Mouse (Mus musculus) MEL (cell line): ENCODE data around the gene Bicd2. TPM values are rescaled to one million over a fixed set of nuclear protein-coding genes. Genes with fewer than 3 reads are reported as not detected.

Source experiments
- DNase-seq: peaks from one replicate; pipeline ENCODE4 v3.0.0; 2011; ENCODE audit warnings: low read depth, low spot score
- H3K27ac ChIP-seq: 2 replicates; pipeline ENCODE4 v1.5.1; 2012; ENCODE audit warnings: low read depth, mild to moderate bottlenecking, control low read depth, low read length, moderate library complexity; ENCODE audit not compliant: control insufficient read depth
- H3K27me3 ChIP-seq, 2 experiments: fragments of 150-350 bp in 1 of 2; sonication (generic) in 1 of 2; 2 replicates each; pipeline ENCODE4 v1.6.1; 2012; ENCODE audit warnings: low read length in 2 of 2, mild to moderate bottlenecking in 2 of 2, improper control_type of control experiment in 1 of 2, moderate library complexity in 1 of 2; ENCODE audit not compliant: insufficient read depth in 2 of 2, control insufficient read depth in 1 of 2
- H3K36me3 ChIP-seq, 2 experiments: 2 replicates each; pipeline ENCODE4 v1.6.1; 2012 to 2014; ENCODE audit warnings: low read length in 2 of 2, improper control_type of control experiment in 1 of 2, inconsistent platforms in 1 of 2, mild to moderate bottlenecking in 1 of 2; ENCODE audit not compliant: insufficient read depth in 2 of 2, control insufficient read depth in 1 of 2
- H3K4me1 ChIP-seq, 2 experiments: fragments of 150-350 bp in 1 of 2; sonication (generic) in 1 of 2; 2 replicates each; pipeline ENCODE4 v1.6.1; 2012; ENCODE audit warnings: low read length in 2 of 2, improper control_type of control experiment in 1 of 2, mild to moderate bottlenecking in 1 of 2; ENCODE audit not compliant: insufficient read depth in 2 of 2, control insufficient read depth in 1 of 2
- H3K4me3 ChIP-seq, 2 experiments: fragments of 150-350 bp in 1 of 2; sonication (generic) in 1 of 2; 2 replicates each; pipeline ENCODE4 v1.5.1; 2012; ENCODE audit warnings: low read depth in 2 of 2, low read length in 2 of 2, mild to moderate bottlenecking in 2 of 2, moderate library complexity in 2 of 2, control low read depth in 1 of 2, improper control_type of control experiment in 1 of 2; ENCODE audit not compliant: control insufficient read depth in 1 of 2, insufficient read depth in 1 of 2
- H3K79me2 ChIP-seq: 2 replicates; pipeline ENCODE4 v1.6.1; 2012; ENCODE audit warnings: mild to moderate bottlenecking, low read length, moderate library complexity; ENCODE audit not compliant: control insufficient read depth, poor library complexity, insufficient read depth
- H3K9ac ChIP-seq: 2 replicates; pipeline ENCODE4 v1.6.1; 2012; ENCODE audit warnings: low read depth, mild to moderate bottlenecking, control low read depth, low read length, moderate library complexity; ENCODE audit not compliant: control insufficient read depth, poor library complexity, severe bottlenecking
- H3K9me3 ChIP-seq: fragments of 150-350 bp; sonication (generic); replicated peaks from 2 replicates; pipeline ENCODE4 v1.6.1; 2012; ENCODE audit warnings: mild to moderate bottlenecking, low read length, improper control_type of control experiment, moderate library complexity; ENCODE audit not compliant: insufficient read depth
- BHLHE40 ChIP-seq: IDR thresholded peaks from 2 replicates; pipeline ENCODE4 v1.6.1; 2012; ENCODE audit warnings: low read depth, mild to moderate bottlenecking, inconsistent platforms, low read length, improper control_type of control experiment, borderline replicate concordance
- CHD1 ChIP-seq: IDR thresholded peaks from 2 replicates; pipeline ENCODE4 v1.6.1; 2012; ENCODE audit warnings: low read depth, mild to moderate bottlenecking, inconsistent platforms, low read length, improper control_type of control experiment
- CHD2 ChIP-seq: IDR thresholded peaks from 2 replicates; pipeline ENCODE4 v1.6.1; 2011; ENCODE audit warnings: low read length, improper control_type of control experiment
- CTCF ChIP-seq, 3 experiments: IDR thresholded peaks in 2 of 3; conservative IDR thresholded peaks in 1 of 3; 2 replicates each; pipeline ENCODE4 v1.5.1; 2011 to 2012; ENCODE audit warnings: low read length in 3 of 3, low read depth in 2 of 3, mild to moderate bottlenecking in 2 of 3, improper control_type of control experiment in 1 of 3, inconsistent platforms in 1 of 3, mixed read lengths in 1 of 3, moderate library complexity in 1 of 3; ENCODE audit not compliant: control insufficient read depth in 1 of 3, insufficient read depth in 1 of 3, poor library complexity in 1 of 3, severe bottlenecking in 1 of 3
- E2F4 ChIP-seq: IDR thresholded peaks from 2 replicates; pipeline ENCODE4 v1.6.1; 2011; ENCODE audit warnings: low read depth, low read length, improper control_type of control experiment, borderline replicate concordance
- ELF1 ChIP-seq: IDR thresholded peaks from 2 replicates; pipeline ENCODE4 v1.6.1; 2014; ENCODE audit warnings: low read depth, mild to moderate bottlenecking, inconsistent platforms, low read length, improper control_type of control experiment, moderate library complexity
- ETS1 ChIP-seq: IDR thresholded peaks from 2 replicates; pipeline ENCODE4 v1.6.1; 2012; ENCODE audit warnings: low read depth, mild to moderate bottlenecking, inconsistent platforms, low read length, improper control_type of control experiment, moderate library complexity
- GABPA ChIP-seq: IDR thresholded peaks from 2 replicates; pipeline ENCODE4 v1.6.1; 2012; ENCODE audit warnings: low read depth, mild to moderate bottlenecking, inconsistent platforms, low read length, improper control_type of control experiment, moderate library complexity
- HCFC1 ChIP-seq: IDR thresholded peaks from 2 replicates; pipeline ENCODE4 v1.6.1; 2012; ENCODE audit warnings: low read depth, mild to moderate bottlenecking, inconsistent platforms, low read length, improper control_type of control experiment, moderate library complexity
- JUND ChIP-seq: IDR thresholded peaks from 2 replicates; pipeline ENCODE4 v1.6.1; 2011; ENCODE audit warnings: low read depth, mild to moderate bottlenecking, improper control_type of control experiment, low read length
- MAX ChIP-seq: IDR thresholded peaks from 2 replicates; pipeline ENCODE4 v1.6.1; 2011; ENCODE audit warnings: low read length, improper control_type of control experiment
- MAZ ChIP-seq: IDR thresholded peaks from 2 replicates; pipeline ENCODE4 v1.6.1; 2012; ENCODE audit warnings: low read depth, mild to moderate bottlenecking, inconsistent platforms, low read length, improper control_type of control experiment
- MEF2A ChIP-seq: IDR thresholded peaks from 2 replicates; pipeline ENCODE4 v1.6.1; 2014; ENCODE audit warnings: low read depth, mild to moderate bottlenecking, inconsistent platforms, low read length, improper control_type of control experiment; ENCODE audit not compliant: poor library complexity, insufficient replicate concordance, severe bottlenecking; ENCODE audit errors: extremely low read depth
- MXI1 ChIP-seq: IDR thresholded peaks from 2 replicates; pipeline ENCODE4 v1.6.1; 2011; ENCODE audit warnings: mild to moderate bottlenecking, low read depth, low read length, improper control_type of control experiment
- MYB ChIP-seq: IDR thresholded peaks from 2 replicates; pipeline ENCODE4 v1.6.1; 2011; ENCODE audit warnings: mild to moderate bottlenecking, low read depth, low read length, improper control_type of control experiment
- MYC ChIP-seq: IDR thresholded peaks from 2 replicates; pipeline ENCODE4 v1.6.1; 2011; ENCODE audit warnings: low read depth, mild to moderate bottlenecking, low read length, improper control_type of control experiment, moderate library complexity
- NELFE ChIP-seq: IDR thresholded peaks from 2 replicates; pipeline ENCODE4 v1.6.1; 2011; ENCODE audit warnings: low read depth, low read length, improper control_type of control experiment
- NRF1 ChIP-seq: IDR thresholded peaks from 2 replicates; pipeline ENCODE4 v1.6.1; 2014; ENCODE audit warnings: low read depth, mild to moderate bottlenecking, inconsistent platforms, low read length, improper control_type of control experiment, moderate library complexity; ENCODE audit not compliant: poor library complexity, insufficient read depth, severe bottlenecking
- POLR2A ChIP-seq, 2 experiments: IDR thresholded peaks; 2 replicates each; pipeline ENCODE4 v1.6.1; 2011 to 2012; ENCODE audit warnings: low read length in 2 of 2, mild to moderate bottlenecking in 2 of 2, control low read depth in 1 of 2, improper control_type of control experiment in 1 of 2, low read depth in 1 of 2, moderate library complexity in 1 of 2; ENCODE audit not compliant: control insufficient read depth in 1 of 2, insufficient read depth in 1 of 2, poor library complexity in 1 of 2
- POLR2AphosphoS2 ChIP-seq: IDR thresholded peaks from 2 replicates; pipeline ENCODE4 v1.6.1; 2011; ENCODE audit warnings: low read length, improper control_type of control experiment
- POLR2AphosphoS5 ChIP-seq: IDR thresholded peaks from 2 replicates; pipeline ENCODE4 v1.6.1; 2012; ENCODE audit warnings: low read depth, borderline replicate concordance, mild to moderate bottlenecking, inconsistent platforms, low read length, moderate library complexity, mixed read lengths
- SIN3A ChIP-seq: IDR thresholded peaks from 2 replicates; pipeline ENCODE4 v1.6.1; 2012; ENCODE audit warnings: low read length, improper control_type of control experiment, inconsistent platforms
- SMC3 ChIP-seq: IDR thresholded peaks from 2 replicates; pipeline ENCODE4 v1.6.1; 2011; ENCODE audit warnings: low read depth, low read length, improper control_type of control experiment
- TAL1 ChIP-seq: IDR thresholded peaks from 2 replicates; pipeline ENCODE4 v1.6.1; 2012; ENCODE audit warnings: mild to moderate bottlenecking, inconsistent platforms, low read length, moderate library complexity, mixed read lengths
- UBTF ChIP-seq: IDR thresholded peaks from 2 replicates; pipeline ENCODE4 v1.6.1; 2012; ENCODE audit warnings: low read depth, mild to moderate bottlenecking, inconsistent platforms, low read length, improper control_type of control experiment, moderate library complexity, borderline replicate concordance; ENCODE audit not compliant: insufficient read depth
- USF1 ChIP-seq: IDR thresholded peaks from 2 replicates; pipeline ENCODE4 v1.6.1; 2014; ENCODE audit warnings: low read depth, mild to moderate bottlenecking, inconsistent platforms, low read length, improper control_type of control experiment, moderate library complexity
- ZC3H11A ChIP-seq: IDR thresholded peaks from 2 replicates; pipeline ENCODE4 v1.6.1; 2012; ENCODE audit warnings: low read depth, mild to moderate bottlenecking, inconsistent platforms, low read length, improper control_type of control experiment
- ZNF384 ChIP-seq: IDR thresholded peaks from 2 replicates; pipeline ENCODE4 v1.6.1; 2012; ENCODE audit warnings: low read depth, mild to moderate bottlenecking, inconsistent platforms, low read length, improper control_type of control experiment
- polyA plus RNA-seq, 2 experiments: library from polyadenylated mRNA; stranded (reverse) in 1 of 2; unstranded in 1 of 2; fragments of >175 nt in 1 of 2; fragments of >200 nt in 1 of 2; gene quantifications; 2 replicates each; pipeline versions ENCODE4 v1.2.1 to v1.2.4; 2012; ENCODE audit warnings: low replicate concordance in 2 of 2, low read depth in 1 of 2; ENCODE audit not compliant: insufficient read length in 2 of 2, insufficient read depth in 1 of 2, missing spikeins in 1 of 2
- total RNA-seq: library from RNA; depleted of rRNA; stranded (reverse); fragments of 300-350 nt; gene quantifications from 2 replicates; pipeline ENCODE4 v1.2.3, GENCODE M21; 2012

The Bicd2 gene
- total and polyA plus RNA-seq, 3 experiments = 21.8 to 22.6 TPM; not detected in 1

DNA sequence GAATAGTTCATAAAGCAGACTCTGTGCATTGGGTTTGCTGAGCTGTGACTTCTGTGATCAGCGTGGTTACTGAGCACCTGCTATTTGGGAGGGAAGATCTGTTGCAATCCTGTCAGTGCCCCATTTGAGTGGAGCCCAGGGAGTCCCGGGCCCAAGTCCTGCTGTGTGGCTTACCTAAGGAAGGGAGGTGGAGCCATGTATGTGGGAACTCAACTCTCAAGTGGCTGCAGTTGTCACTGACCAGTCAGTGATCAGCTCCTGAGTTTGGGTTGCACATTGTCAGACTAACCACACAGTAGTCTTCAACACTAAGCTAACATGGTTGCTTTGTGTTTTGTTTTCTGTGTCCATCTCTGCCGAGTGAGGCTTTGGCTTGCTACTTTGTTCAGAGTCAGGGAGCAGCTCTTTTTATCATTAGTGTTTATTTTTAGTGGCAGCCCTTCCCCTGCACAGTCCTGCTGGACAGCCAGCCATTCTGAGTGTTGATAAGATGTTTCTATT, 19.6 kb downstream of the Bicd2 start:
- Histone ChIP-seq H3K4me1 (peaks cover 5 to 7% of the 10 kb centered on the region in 2 experiments; a peak in 2 of 4 replicates), H3K9me3 (no peaks in the 10 kb centered on the region), H3K27ac (no peak overlapping the region), H3K27me3 (no peaks in the 10 kb centered on the region), H3K9ac (no peak overlapping the region), H3K79me2 (peaks cover 21% of the 10 kb centered on the region; the same call in 1 of the 2 replicates), H3K4me3 (no peak overlapping the region), H3K36me3 (no peaks in the 10 kb centered on the region; a peak in 3 of 4 replicates)
- DNase-seq = no peak
- TF ChIP-seq NRF1 (no peak), CTCF (IDR thresholded peaks at IDR 0.05 in 2 of 3, conservative IDR thresholded peaks at IDR 0.05 in 1 of 3; ENCODE audit: control insufficient read depth in 1 of 3, insufficient read depth in 1 of 3, low read depth in 2 of 3, low read length in 3 of 3, poor library complexity in 1 of 3, severe bottlenecking in 1 of 3) (no peak), MYB (no peak), ELF1 (no peak), E2F4 (no peak), CHD1 (no peak), UBTF (no peak), SIN3A (no peak), MAZ (no peak), CHD2 (no peak), POLR2A (IDR thresholded peaks at IDR 0.05; ENCODE audit: control insufficient read depth in 1 of 2, insufficient read depth in 1 of 2, low read depth in 1 of 2, low read length in 2 of 2, poor library complexity in 1 of 2) (no peak), MXI1 (no peak), MAX (no peak), HCFC1 (no peak), MYC (no peak), ZC3H11A (no peak)

DNA sequence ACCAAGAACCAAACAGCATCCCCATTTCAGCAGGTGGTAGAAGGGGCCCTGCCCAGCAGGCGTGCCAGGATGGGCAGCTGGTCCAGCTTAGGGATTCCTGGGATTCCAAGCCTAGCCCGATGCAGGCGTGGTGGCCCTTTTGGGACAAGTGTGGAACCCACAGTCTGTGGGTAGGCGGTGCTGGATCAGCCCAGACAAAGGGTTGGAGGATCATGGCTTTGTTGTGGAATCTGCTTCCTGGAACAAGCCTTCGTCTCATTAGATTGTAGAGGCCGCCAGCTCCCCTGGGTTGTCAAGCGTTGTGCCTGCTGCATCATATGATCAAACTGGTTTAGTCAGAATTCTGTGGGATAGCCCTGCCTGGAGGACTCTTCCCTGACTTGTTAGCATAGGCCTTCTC, 21.0 kb downstream of the Bicd2 start:
- Histone ChIP-seq H3K9me3 (no peaks in the 10 kb centered on the region), H3K9ac (no peak overlapping the region), H3K27ac (no peak overlapping the region), H3K4me1 (peaks cover 5 to 7% of the 10 kb centered on the region in 2 experiments; a peak in 2 of 4 replicates), H3K27me3 (no peaks in the 10 kb centered on the region), H3K36me3 (no peaks in the 10 kb centered on the region; a peak in 2 of 4 replicates), H3K4me3 (no peak overlapping the region), H3K79me2 (peaks cover 26% of the 10 kb centered on the region; the same call in 1 of the 2 replicates)
- no peak for DNase-seq
- TF ChIP-seq NRF1 = no peak
- no peak for TF ChIP-seq JUND
- TF ChIP-seq SMC3 = no peak
- no peak for TF ChIP-seq USF1
- no peak for TF ChIP-seq ETS1
- no peak for TF ChIP-seq CTCF (IDR thresholded peaks at IDR 0.05 in 2 of 3, conservative IDR thresholded peaks at IDR 0.05 in 1 of 3; ENCODE audit: control insufficient read depth in 1 of 3, insufficient read depth in 1 of 3, low read depth in 2 of 3, low read length in 3 of 3, poor library complexity in 1 of 3, severe bottlenecking in 1 of 3)
- no peak for TF ChIP-seq CHD2
- TF ChIP-seq BHLHE40 = no peak
- TF ChIP-seq GABPA = no peak
- TF ChIP-seq MEF2A = no peak
- no peak for TF ChIP-seq POLR2AphosphoS5
- TF ChIP-seq NELFE = no peak
- no peak for TF ChIP-seq UBTF
- TF ChIP-seq POLR2A (IDR thresholded peaks at IDR 0.05; ENCODE audit: control insufficient read depth in 1 of 2, insufficient read depth in 1 of 2, low read depth in 1 of 2, low read length in 2 of 2, poor library complexity in 1 of 2) = no peak
- no peak for TF ChIP-seq POLR2AphosphoS2
- TF ChIP-seq ZNF384 = no peak
- TF ChIP-seq MYC = no peak
- no peak for TF ChIP-seq TAL1
- no peak for TF ChIP-seq MYB
- no peak for TF ChIP-seq MAX
